Mouse (Mus musculus) MEL (cell line): ENCODE data around the gene Rpl13a.

Experiments used
- BHLHE40 ChIP-seq: IDR thresholded peaks from 2 replicates; pipeline ENCODE4 v1.6.1; 2012; ENCODE audit warnings: low read depth, mild to moderate bottlenecking, inconsistent platforms, low read length, improper control_type of control experiment, borderline replicate concordance
- CHD1 ChIP-seq: IDR thresholded peaks from 2 replicates; pipeline ENCODE4 v1.6.1; 2012; ENCODE audit warnings: low read depth, mild to moderate bottlenecking, inconsistent platforms, low read length, improper control_type of control experiment
- CHD2 ChIP-seq: IDR thresholded peaks from 2 replicates; pipeline ENCODE4 v1.6.1; 2011; ENCODE audit warnings: low read length, improper control_type of control experiment
- CTCF ChIP-seq, 3 experiments: IDR thresholded peaks in 2 of 3; conservative IDR thresholded peaks in 1 of 3; 2 replicates each; pipeline ENCODE4 v1.5.1; 2011 to 2012; ENCODE audit warnings: low read length in 3 of 3, low read depth in 2 of 3, mild to moderate bottlenecking in 2 of 3, improper control_type of control experiment in 1 of 3, inconsistent platforms in 1 of 3, mixed read lengths in 1 of 3, moderate library complexity in 1 of 3; ENCODE audit not compliant: control insufficient read depth in 1 of 3, insufficient read depth in 1 of 3, poor library complexity in 1 of 3, severe bottlenecking in 1 of 3
- MAFK ChIP-seq: IDR thresholded peaks from 2 replicates; pipeline ENCODE4 v1.6.1; 2011; ENCODE audit warnings: low read depth, mild to moderate bottlenecking, low read length, improper control_type of control experiment, borderline replicate concordance
- MAX ChIP-seq: IDR thresholded peaks from 2 replicates; pipeline ENCODE4 v1.6.1; 2011; ENCODE audit warnings: low read length, improper control_type of control experiment
- MXI1 ChIP-seq: IDR thresholded peaks from 2 replicates; pipeline ENCODE4 v1.6.1; 2011; ENCODE audit warnings: mild to moderate bottlenecking, low read depth, low read length, improper control_type of control experiment
- NRF1 ChIP-seq: IDR thresholded peaks from 2 replicates; pipeline ENCODE4 v1.6.1; 2014; ENCODE audit warnings: low read depth, mild to moderate bottlenecking, inconsistent platforms, low read length, improper control_type of control experiment, moderate library complexity; ENCODE audit not compliant: poor library complexity, insufficient read depth, severe bottlenecking
- POLR2A ChIP-seq, 2 experiments: IDR thresholded peaks; 2 replicates each; pipeline ENCODE4 v1.6.1; 2011 to 2012; ENCODE audit warnings: low read length in 2 of 2, mild to moderate bottlenecking in 2 of 2, control low read depth in 1 of 2, improper control_type of control experiment in 1 of 2, low read depth in 1 of 2, moderate library complexity in 1 of 2; ENCODE audit not compliant: control insufficient read depth in 1 of 2, insufficient read depth in 1 of 2, poor library complexity in 1 of 2
- RCOR1 ChIP-seq: IDR thresholded peaks from 2 replicates; pipeline ENCODE4 v1.6.1; 2012; ENCODE audit warnings: low read depth, mild to moderate bottlenecking, inconsistent platforms, low read length, improper control_type of control experiment
- TCF12 ChIP-seq: IDR thresholded peaks from 2 replicates; pipeline ENCODE4 v1.6.1; 2014; ENCODE audit warnings: low read depth, mild to moderate bottlenecking, inconsistent platforms, low read length, improper control_type of control experiment, moderate library complexity
- UBTF ChIP-seq: IDR thresholded peaks from 2 replicates; pipeline ENCODE4 v1.6.1; 2012; ENCODE audit warnings: low read depth, mild to moderate bottlenecking, inconsistent platforms, low read length, improper control_type of control experiment, moderate library complexity, borderline replicate concordance; ENCODE audit not compliant: insufficient read depth
- USF1 ChIP-seq: IDR thresholded peaks from 2 replicates; pipeline ENCODE4 v1.6.1; 2014; ENCODE audit warnings: low read depth, mild to moderate bottlenecking, inconsistent platforms, low read length, improper control_type of control experiment, moderate library complexity
- ZNF384 ChIP-seq: IDR thresholded peaks from 2 replicates; pipeline ENCODE4 v1.6.1; 2012; ENCODE audit warnings: low read depth, mild to moderate bottlenecking, inconsistent platforms, low read length, improper control_type of control experiment

- TF ChIP-seq POLR2A (IDR thresholded peaks at IDR 0.05; ENCODE audit: control insufficient read depth in 1 of 2, insufficient read depth in 1 of 2, low read depth in 1 of 2, low read length in 2 of 2, poor library complexity in 1 of 2) (no peak), RCOR1 (no peak), ZNF384 (no peak), CTCF (IDR thresholded peaks at IDR 0.05 in 2 of 3, conservative IDR thresholded peaks at IDR 0.05 in 1 of 3; ENCODE audit: control insufficient read depth in 1 of 3, insufficient read depth in 1 of 3, low read depth in 2 of 3, low read length in 3 of 3, poor library complexity in 1 of 3, severe bottlenecking in 1 of 3) (no peak), CHD1 (no peak), MAFK (no peak), USF1 (no peak), UBTF (no peak), BHLHE40 (no peak), TCF12 (no peak), MAX (no peak), CHD2 (no peak), NRF1 (no peak), MXI1 (no peak)
Measured at GRCm38 (mm10) chr7:45151303-45151702, 22.7 kb upstream of the Rpl13a start.
